Mouse (Mus musculus) brain, embryonic 18.5 days (tissue): ENCODE measurements around the gene Hormad2.

Source experiments
- DNase-seq: peaks from one replicate; pipeline ENCODE4 v3.0.0-alpha.2; 2012; ENCODE audit warnings: low read depth, low spot score

The Hormad2 gene

DNA sequence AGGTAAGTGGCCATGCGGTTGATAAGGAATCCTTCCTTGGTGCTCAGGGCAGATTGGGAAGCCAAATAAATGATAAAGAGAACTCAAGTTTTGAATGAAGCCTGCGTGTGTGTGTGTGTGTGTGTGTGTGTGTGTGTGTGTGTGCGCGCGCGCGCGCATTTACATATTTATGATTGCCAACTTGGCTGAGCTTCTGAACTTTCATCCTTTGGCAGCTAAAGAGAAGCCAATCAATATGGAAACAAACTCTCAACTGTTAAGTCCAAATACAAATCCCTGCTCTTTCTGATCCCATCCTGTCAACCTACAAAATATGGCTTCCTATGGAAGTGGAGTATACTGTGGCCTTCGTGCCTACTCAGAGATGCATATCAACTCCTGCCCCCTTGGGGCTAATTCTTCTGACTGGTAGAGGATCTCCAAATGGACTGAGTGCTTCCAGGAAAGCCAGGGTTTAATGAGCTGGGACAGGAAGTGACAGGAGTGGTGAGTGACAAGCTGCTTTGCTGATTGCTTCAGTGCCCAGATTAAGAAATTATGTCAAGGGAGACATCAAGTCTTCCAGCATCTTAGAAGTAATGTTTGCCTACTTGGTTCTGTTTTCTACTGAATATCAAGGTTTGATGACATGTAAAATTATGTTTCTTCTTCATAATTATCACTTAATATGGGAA, 5.4 kb upstream of the Hormad2 start:
- DNase-seq, result no peak

DNA sequence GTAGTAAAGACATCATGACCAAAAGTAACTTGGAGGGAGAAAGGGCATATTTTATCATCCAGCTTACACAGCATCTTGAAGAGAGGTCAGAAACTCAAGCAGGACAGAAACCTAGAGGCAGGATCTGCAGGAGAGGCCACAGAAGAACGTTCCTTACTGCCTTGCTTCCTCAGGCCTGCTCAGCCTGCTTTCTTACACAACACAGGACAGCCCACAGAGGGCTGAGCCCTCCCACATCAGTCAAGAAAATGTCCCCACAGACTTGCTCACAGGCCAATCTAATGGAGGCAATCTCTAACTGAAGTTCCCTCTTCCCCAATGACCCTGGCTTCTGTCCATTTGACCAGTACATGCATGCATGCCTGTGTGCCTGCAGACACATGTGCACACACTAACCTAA, 1.4 kb upstream of the Hormad2 start:
- DNase-seq, result no peak

DNA sequence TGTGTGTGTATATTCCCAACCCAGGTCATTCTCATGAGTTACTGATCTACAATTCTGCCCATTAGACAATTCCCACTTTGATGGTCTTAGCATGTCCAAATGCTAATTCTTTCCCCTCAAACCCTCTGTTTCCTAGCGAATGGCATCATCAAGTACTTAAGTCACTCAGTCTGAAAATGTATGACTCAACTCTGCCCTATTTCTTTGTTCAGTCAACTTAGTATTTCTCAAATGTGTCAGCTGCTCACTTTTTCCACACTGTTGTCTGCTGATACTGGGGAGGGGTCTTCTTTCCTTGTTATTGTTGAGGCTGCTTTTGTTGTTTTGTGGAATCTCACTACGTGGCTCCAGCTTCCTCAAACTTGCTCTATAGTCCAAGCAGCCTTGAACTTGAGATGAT, 2.7 kb downstream of the Hormad2 start:
- DNase-seq, result no peak

DNA sequence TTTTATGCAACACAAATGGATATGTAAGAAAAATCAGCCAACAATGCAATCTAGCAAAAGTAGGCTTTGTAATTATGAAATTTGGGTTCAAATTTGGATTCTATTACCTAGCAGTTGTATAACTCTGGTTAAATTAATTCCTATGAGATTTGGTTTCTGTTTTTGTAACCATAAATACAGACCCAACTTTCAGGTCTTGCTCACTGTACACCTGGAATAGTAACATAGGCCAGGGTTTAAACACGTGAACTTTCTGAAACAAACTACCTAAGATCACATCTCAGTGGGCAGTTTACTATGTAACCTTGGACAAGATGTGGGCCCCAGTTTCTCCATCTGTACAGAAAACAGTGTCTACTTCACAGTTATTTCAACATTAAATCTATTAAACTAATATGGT, 3.6 kb downstream of the Hormad2 start:
- no peak for DNase-seq

DNA sequence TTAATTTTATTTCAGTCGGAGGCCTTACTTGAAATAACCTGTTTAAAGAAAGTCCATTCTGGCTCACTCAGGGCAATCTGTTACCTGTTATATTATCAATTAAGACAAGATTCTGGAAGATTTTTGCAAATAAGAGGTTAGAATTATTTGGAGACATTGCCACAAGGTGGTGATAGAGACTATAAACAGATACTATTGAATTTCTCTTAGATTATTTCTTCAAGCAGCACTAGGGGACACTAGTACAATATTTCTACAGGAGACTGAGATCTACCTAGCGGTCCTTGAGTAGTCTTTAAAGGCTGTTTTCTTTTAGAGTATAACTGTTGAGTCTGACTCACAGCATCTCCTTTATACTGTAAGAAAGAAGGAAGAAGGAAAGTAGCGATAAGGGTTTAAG, 4.3 kb downstream of the Hormad2 start:
- DNase-seq, result peak; percentile 22

DNA sequence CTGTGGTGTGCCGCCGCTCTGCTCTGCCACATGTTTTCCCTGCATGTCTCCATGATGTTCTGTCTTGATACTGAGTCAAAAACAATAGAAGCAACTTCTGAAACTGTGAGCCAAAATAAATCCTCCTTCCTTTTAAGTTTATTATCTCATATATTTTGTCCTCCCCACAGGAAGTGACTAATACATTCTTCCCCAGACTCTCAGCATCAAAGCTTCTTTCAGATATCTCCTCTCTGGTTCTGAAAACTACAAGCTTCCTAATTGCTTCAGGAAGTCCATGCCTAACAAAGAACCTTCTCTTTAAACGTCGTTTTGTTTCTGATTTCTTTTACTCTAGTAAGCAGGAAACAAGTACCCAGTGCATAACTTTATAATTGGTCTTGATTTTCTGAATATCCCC, 6.4 kb downstream of the Hormad2 start:
- DNase-seq, result no peak

DNA sequence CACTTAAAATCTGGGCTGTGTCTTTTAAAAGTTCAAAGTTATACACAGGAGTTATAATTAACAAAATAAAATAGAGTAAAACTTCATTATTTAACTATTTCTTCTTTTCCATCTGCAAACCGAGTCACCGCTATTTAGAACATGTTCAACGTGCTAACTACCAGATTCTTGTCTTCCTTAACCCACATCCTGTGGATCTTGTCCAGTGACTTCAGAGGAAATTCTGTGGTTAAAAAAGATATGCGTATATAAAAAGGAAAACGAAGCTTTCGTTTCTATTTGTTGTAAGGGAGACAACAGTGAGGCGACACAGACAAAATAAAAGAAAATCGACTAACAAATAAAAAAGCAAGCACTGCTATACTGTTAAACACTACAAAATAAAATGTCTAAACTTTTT, 17.1 kb downstream of the Hormad2 start:
- no peak for DNase-seq

DNA sequence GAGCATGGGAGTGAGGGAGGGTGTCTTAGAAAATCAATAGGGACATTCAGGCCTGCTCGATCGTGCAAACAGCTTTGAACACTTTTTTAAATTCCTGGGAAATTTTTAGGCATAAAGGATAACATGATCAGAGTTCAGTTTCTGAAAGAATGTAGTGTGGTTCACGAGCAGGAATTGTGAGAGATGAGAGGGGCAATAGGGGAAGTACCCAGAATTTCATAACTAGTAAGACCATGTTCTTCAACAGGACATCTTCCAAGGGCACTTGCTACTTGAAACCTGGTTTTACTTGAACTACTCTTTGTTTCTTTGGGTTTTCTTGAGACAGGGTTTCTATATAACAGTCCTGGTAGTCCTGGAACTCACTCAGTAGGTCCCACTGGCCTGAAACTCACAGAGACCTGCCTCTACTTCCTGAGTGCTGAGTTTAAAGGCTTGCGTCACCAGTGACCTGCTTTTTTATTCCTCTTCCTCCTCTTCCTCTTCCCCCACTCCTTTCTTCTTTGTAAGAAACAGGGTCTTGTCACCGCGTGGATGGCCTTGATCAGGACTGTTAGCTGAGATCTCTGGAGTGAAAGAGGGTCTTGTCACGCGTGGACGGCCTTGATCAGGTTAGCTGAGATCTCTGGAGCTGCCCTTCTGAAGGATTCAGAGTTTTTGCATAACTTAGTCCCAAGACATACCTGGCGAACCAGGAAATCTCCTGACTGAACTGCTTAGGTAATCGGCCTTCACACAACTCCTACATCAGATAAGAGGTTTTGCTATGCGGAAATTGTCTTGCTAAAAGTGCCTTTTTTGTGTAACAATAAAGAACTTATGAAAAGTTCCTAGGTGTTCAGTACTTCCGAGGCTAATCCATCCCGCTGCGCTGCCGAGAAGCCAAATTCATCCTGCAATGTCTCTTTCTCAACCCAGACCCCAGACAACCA, 18.1 kb downstream of the Hormad2 start:
- DNase-seq, result no peak

DNA sequence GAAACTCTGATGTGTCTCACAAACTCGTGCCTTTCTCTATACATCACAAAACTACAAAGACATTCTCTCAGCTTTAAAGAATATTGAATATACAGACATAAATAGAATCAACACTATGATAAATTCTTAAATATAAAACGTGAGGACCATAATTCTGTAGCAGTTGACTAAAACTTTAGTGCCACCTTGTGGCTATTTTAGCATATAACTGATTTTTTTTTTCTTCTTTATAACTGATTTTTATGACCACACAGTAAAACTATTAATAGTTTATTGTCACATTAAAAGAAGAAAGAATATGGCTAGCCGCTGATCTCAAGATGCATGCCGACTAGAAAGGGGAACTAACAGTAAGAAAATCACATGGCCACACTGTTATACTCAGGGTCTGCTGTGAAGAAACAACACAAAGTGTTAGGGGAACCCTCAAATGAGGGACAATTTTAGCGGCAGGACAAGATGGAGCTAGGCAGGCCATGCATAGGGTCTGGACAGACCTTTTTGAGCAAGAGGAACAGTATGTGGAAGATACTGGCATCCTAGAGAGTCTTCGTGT, 18.9 kb downstream of the Hormad2 start:
- no peak for DNase-seq

DNA sequence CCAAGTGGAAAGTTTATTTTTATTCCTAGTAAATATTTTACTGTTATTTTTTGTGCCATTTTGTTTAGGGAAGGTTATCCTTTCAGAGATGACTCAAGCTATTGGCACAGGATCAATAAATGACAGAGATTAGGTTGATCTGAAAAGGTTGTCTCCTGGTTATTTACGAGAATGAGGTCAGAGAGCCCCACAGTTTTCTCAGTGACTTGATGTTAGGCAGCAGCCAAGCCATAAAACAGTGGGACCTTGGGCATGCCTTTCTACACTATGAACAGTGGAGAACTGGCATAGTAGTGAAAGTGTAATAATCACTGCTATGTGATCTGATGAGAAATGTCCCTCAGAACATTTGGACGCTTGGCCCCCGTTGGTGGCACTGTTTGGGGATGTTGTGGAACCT, 22.9 kb downstream of the Hormad2 start:
- no peak for DNase-seq

DNA sequence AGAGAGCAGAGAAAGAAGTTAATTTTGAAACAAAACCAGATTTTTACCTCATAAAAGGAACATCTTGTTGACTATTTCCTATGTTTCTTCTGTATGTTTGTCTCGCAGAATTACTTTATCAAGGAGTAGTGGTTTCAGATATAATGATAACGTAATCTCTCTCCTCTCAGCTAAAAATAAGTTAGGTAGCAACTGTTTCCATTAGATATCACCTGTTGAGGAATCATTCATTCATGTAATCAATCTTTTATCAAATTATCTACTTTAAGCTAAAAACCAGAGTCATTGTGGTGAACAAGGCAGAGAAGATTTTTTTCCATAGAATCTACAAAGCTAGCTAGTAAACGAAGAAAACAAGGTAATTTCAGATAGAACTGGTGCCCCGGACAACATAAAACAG, 28.6 kb downstream of the Hormad2 start:
- no peak for DNase-seq

DNA sequence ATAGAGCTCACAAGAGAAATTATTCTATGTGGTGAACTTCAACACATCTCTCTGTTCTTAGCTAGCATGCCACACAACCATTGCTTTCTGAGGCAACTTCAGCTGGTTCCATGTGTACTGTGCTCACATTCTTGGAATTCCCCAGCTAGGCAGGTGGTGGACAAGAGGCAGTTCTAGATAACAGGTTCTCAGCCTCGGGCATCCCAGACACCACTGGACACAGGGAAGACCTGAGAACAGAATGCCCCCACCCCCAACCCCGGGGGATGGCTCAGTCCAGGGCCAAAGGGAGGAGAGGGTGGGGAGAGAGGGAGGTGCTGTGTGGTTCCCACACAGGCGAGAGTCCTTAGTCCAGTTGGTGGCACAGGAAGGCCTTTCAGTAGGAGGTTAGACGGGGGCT, 36.6 kb downstream of the Hormad2 start:
- DNase-seq, result no peak

DNA sequence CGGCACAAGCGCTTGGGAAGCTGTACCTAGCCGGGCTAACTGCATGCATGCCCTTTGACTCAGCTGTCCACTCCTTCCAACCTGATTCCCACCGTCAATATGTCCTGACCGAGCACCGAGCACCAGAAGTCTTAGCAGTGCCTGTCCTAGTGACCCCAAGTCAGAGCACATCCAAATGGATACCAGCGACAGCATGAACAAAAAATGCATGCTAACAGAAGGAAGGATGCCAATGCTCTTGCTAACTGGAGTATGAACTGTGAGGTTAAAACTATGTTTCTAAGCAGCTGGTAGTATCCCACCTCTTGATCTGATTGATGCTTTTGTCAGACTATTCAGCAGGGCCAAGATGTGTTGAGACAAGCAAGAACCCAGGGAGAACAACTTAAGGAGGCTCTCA, 37.5 kb downstream of the Hormad2 start:
- no peak for DNase-seq

DNA sequence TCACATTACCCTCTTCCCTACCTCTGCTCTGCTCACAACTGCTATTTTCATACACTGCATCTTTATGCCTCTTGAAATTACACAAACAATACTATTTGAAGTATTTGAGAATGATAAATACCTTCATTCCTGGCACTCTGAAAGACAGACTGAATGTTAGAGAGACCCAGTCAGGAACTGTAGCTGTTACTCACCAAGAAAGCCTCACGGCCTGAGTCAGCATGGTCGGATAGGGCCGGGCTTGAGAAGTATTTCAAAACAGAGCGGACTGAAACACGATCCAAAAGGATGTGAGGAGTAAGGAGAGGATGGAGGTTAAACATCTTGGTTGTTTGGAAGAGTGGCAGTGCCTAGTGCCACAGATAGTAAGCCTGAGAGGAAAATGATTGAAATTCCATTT, 39.7 kb downstream of the Hormad2 start:
- DNase-seq, result no peak

DNA sequence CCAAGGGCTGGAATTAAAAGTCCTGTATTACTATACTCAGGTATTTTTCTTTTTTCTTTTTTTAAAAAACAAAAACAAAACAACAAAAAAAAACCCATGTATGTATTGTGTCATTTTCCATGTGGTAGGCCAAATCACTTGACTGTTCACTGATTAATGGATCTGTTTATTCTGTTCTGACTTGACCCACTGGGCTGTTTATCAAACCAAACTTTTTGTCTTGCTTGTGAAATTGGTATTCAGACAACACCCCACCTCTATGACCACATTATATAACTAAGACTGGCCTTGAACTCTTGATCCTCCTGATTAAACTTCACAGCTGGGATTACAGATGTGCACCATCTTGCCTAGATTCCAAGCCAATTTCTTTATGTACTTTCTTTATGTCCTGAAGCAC, 46.7 kb downstream of the Hormad2 start:
- DNase-seq, result no peak

DNA sequence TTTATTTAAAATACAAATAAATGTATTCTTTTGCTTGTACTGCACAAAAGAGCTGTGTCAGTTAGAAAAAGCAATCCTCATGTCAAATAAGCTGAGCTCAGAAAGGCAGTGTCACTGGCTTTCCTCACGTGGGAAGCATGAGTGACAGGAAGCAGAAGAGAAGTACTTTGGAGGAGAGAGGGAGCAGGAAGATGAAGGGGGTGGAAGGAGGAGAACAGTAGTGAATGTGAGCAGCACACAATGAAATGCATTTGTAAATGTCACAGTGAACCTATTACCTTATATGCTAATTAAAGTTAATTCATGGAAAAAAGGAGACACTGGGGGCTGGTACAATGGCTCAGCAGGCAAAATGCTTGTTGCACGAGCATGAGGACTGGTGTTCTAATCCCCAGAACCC, 52.9 kb downstream of the Hormad2 start:
- DNase-seq, result no peak

DNA sequence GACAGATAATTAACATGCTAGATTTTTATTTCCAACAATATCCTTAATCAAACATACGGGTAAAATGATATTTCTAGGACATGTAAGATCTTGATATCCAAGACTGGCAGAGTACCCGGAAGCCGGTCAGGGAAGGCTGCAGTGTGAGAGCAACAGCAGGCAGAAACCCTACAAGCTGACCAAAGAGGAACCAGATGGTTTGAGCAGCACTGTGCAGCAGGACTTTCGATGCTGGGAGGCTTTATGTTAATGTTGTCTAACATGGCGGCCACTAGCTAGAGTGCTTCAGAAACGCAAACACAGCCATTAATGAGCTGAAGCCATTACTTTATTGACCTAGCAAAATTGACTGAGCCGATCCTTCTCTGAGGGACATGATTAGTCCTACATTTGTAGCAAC, 58.6 kb downstream of the Hormad2 start:
- DNase-seq, result no peak

DNA sequence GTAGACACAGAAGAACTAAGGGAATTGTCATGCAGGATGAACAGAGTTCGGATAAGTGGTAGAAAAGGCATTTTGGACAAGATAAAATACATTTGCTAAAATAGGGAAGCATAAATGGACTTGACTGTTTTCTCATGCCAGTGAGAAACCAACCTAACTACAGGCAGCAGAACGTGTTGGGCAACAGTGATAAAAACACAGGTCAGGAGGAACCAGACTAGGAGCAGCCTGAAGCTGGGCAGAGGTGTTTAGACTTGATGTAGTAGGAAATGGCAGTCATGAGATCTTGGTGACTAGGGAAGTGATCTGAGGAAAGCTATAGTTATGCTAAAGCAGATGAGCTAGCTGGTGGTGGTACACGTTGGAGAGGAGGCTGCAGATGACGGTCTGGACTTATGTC, 61.0 kb downstream of the Hormad2 start:
- no peak for DNase-seq

DNA sequence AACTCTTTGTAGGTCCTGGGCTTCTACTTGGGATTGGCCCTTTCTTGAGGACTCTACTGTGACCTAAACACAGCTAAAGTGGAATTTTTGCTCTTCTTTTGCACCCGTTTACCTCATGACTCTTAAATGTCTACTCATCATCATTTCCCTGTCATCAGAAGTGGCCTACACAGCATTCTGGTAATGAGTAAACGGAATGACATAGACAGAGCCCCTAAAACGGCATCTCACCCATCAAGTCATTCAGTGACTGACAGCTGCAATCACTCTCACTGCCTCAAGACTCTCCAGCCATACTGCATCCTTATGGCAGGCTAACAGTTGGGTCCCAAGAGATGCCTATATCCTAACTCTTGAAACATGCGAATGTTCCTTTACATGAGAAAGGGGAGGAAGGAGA, 74.5 kb downstream of the Hormad2 start:
- DNase-seq, result no peak

DNA sequence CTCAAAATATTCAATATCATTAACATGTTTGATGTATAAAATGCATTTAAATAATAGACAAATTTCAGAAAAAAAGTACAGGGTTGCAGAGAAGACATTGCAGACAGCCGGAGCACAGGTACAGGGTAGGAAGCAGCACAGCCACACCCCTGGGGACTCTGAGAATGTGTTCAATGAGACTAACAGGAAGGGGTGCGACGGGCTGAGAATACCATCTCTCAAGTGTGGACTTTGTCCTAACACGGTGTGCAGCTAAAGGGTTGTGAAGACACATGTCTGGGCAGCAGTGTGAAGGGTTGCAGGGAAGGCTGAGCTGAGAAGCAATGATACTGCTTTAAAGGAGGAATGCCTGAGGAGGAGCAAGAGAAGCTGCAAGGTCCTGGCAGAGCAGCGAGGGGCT, 85.5 kb downstream of the Hormad2 start:
- no peak for DNase-seq

DNA sequence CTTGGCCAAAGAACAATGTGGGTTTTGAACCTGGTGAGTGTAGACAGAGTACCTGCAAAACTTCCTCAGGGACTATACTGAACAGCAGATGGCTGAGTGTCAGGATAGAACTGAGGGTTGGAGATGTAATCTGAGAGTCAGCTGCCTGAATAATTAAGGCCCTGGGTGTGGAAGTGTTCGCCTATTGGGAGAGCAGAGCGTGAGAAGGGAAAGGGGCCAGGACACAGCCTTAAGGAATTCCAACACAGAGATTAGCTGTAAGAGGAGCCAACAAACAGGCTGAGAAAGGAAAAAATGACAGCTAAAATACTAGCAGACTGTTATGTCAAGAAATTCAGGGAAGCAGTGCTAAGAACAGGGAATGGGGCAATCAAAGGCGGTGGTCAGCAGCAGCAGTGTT, 88.3 kb downstream of the Hormad2 start:
- DNase-seq, result no peak

DNA sequence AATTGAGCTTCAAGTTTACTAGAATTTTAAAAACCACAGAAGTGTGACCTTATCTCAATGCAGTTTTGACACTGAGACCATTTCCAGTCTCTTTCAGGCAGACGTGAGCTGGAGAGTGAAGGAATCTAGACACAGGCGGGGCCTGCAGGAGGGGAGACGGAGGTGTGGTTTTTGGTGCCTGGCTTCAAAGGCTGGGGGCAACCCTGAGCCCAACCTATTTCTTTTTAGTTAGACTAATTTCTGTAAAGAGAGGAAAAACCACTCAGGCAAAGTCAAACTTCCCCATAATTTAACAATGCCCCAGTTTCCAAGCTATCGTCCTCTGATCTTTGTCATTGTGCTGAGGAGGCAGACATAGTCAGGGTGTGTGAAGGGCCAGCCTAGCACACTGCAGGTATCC, 97.0 kb downstream of the Hormad2 start:
- DNase-seq, result no peak

DNA sequence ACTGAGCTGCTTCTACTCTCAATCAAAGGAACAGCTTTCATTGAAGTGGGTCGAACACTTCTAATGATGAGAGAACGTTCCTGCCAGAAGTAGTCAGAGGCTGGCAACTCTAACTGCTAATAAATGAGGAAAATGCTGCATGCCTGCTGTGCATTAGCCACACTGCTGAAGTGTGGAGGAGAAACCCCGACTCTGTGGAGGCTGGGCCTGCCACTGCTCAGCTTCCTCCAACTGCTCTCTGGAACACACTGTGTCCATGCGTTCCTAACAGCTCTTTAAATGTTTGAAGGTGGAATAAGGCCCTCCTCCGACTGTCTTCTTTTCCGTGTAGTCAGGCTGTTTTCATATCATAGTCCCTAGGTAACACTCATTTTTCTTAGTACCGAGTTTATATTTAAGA, 98.9 kb downstream of the Hormad2 start:
- no peak for DNase-seq
